Mouse (Mus musculus) CH12.LX (cell line): ENCODE results near the gene Stard10. TPM values are rescaled to one million over a fixed set of nuclear protein-coding genes. Genes with fewer than 3 reads are reported as not detected.
A peak's percentile ranks its signal among the peaks of the same experiment; 100 is the strongest.

ENCODE experiments used
- DNase-seq: peaks from one replicate; pipeline ENCODE4 v3.0.0-alpha.2; 2013; ENCODE audit errors: extremely low read depth
- H3K27ac ChIP-seq: 2 replicates; pipeline ENCODE4 v1.5.1; 2012; ENCODE audit warnings: low read depth, mild to moderate bottlenecking, control low read depth, moderate library complexity; ENCODE audit not compliant: insufficient read depth
- H3K27me3 ChIP-seq: replicated peaks from 2 replicates; pipeline ENCODE3; 2012; ENCODE audit warnings: inconsistent platforms
- H3K36me3 ChIP-seq, 2 experiments: replicated peaks in 1 of 2; 2 replicates each; pipeline versions ENCODE3 to v1.6.1; 2012; ENCODE audit warnings: inconsistent platforms in 1 of 2, low read length in 1 of 2, mild to moderate bottlenecking in 1 of 2, mixed read lengths in 1 of 2, moderate library complexity in 1 of 2; ENCODE audit not compliant: control insufficient read depth in 1 of 2, insufficient read depth in 1 of 2
- H3K4me1 ChIP-seq, 2 experiments: 2 replicates each; pipeline ENCODE4 v1.6.1; 2012; ENCODE audit warnings: inconsistent platforms in 1 of 2, moderate library complexity in 1 of 2; ENCODE audit not compliant: insufficient read depth in 2 of 2, control insufficient read depth in 1 of 2
- H3K4me2 ChIP-seq: 2 replicates; pipeline ENCODE4 v1.6.1; 2012; ENCODE audit warnings: low read depth, mild to moderate bottlenecking, control low read depth; ENCODE audit not compliant: poor library complexity, insufficient read depth, severe bottlenecking
- H3K4me3 ChIP-seq, 3 experiments: fragments of 150-350 bp in 1 of 3; sonication (generic) in 1 of 3; replicated peaks in 1 of 3; 2 replicates each; pipeline versions ENCODE3 to v1.5.1; 2011 to 2012; ENCODE audit warnings: low read depth in 2 of 3, low read length in 2 of 3, mild to moderate bottlenecking in 2 of 3, moderate library complexity in 2 of 3, control low read depth in 1 of 3, improper control_type of control experiment in 1 of 3, inconsistent platforms in 1 of 3, mixed read lengths in 1 of 3; ENCODE audit not compliant: poor library complexity in 1 of 3
- H3K79me2 ChIP-seq: replicated peaks from 2 replicates; pipeline ENCODE4 v1.6.1; 2012; ENCODE audit warnings: mild to moderate bottlenecking, moderate library complexity; ENCODE audit not compliant: control insufficient read depth, poor library complexity, insufficient read depth, severe bottlenecking; ENCODE audit errors: extremely low read depth
- H3K9ac ChIP-seq: 2 replicates; pipeline ENCODE4 v1.6.1; 2012; ENCODE audit warnings: low read depth, mild to moderate bottlenecking, control low read depth, moderate library complexity; ENCODE audit not compliant: insufficient read depth
- H3K9me3 ChIP-seq: replicated peaks from 2 replicates; pipeline ENCODE3; 2012; ENCODE audit warnings: low read length, inconsistent platforms, mixed read lengths
- BHLHE40 ChIP-seq: IDR thresholded peaks from 2 replicates; pipeline ENCODE4 v1.6.1; 2011; ENCODE audit warnings: mild to moderate bottlenecking, low read depth, low read length, improper control_type of control experiment
- CHD1 ChIP-seq: IDR thresholded peaks from 2 replicates; pipeline ENCODE4 v1.6.1; 2012; ENCODE audit warnings: low read depth, low read length, improper control_type of control experiment, inconsistent platforms
- CHD2 ChIP-seq: IDR thresholded peaks from 2 replicates; pipeline ENCODE4 v1.6.1; 2011; ENCODE audit warnings: low read length, improper control_type of control experiment
- CTCF ChIP-seq, 2 experiments: IDR thresholded peaks in 1 of 2; conservative IDR thresholded peaks in 1 of 2; 2 replicates each; pipeline ENCODE4 v1.5.1; 2011 to 2012; ENCODE audit warnings: low read depth in 2 of 2, low read length in 2 of 2, improper control_type of control experiment in 1 of 2, inconsistent platforms in 1 of 2, mild to moderate bottlenecking in 1 of 2, moderate library complexity in 1 of 2
- E2F4 ChIP-seq: IDR thresholded peaks from 2 replicates; pipeline ENCODE4 v1.6.1; 2011; ENCODE audit warnings: low read depth, low read length, improper control_type of control experiment; ENCODE audit not compliant: insufficient replicate concordance
- ETS1 ChIP-seq: conservative IDR thresholded peaks from 2 replicates; pipeline ENCODE4 v1.6.1; 2012; ENCODE audit warnings: low read depth, mild to moderate bottlenecking, inconsistent platforms, low read length, improper control_type of control experiment, moderate library complexity
- GABPA ChIP-seq: IDR thresholded peaks from 2 replicates; pipeline ENCODE4 v1.6.1; 2012; ENCODE audit warnings: low read depth, low read length, improper control_type of control experiment, inconsistent platforms; ENCODE audit not compliant: insufficient replicate concordance
- HCFC1 ChIP-seq: IDR thresholded peaks from 2 replicates; pipeline ENCODE4 v1.6.1; 2012; ENCODE audit warnings: low read depth, mild to moderate bottlenecking, inconsistent platforms, low read length, improper control_type of control experiment
- IRF4 ChIP-seq: IDR thresholded peaks from 2 replicates; pipeline ENCODE4 v1.6.1; 2014; ENCODE audit warnings: low read depth, mild to moderate bottlenecking, inconsistent platforms, low read length, improper control_type of control experiment
- JUN ChIP-seq: IDR thresholded peaks from 2 replicates; pipeline ENCODE4 v1.6.1; 2011; ENCODE audit warnings: low read depth, mild to moderate bottlenecking, low read length, improper control_type of control experiment, moderate library complexity; ENCODE audit not compliant: insufficient read depth
- JUND ChIP-seq: conservative IDR thresholded peaks from 2 replicates; pipeline ENCODE4 v1.6.1; 2011; ENCODE audit warnings: low read depth, low read length, improper control_type of control experiment
- MAFK ChIP-seq: IDR thresholded peaks from 2 replicates; pipeline ENCODE4 v1.6.1; 2011; ENCODE audit warnings: low read length, improper control_type of control experiment; ENCODE audit not compliant: insufficient replicate concordance
- MAX ChIP-seq: IDR thresholded peaks from 2 replicates; pipeline ENCODE4 v1.6.1; 2011; ENCODE audit warnings: low read length, improper control_type of control experiment
- MAZ ChIP-seq: IDR thresholded peaks from 2 replicates; pipeline ENCODE4 v1.6.1; 2012; ENCODE audit warnings: low read depth, mild to moderate bottlenecking, inconsistent platforms, low read length, improper control_type of control experiment, moderate library complexity
- MEF2A ChIP-seq: IDR thresholded peaks from 2 replicates; pipeline ENCODE4 v1.6.1; 2014; ENCODE audit warnings: low read depth, mild to moderate bottlenecking, inconsistent platforms, low read length, improper control_type of control experiment, borderline replicate concordance
- MXI1 ChIP-seq: IDR thresholded peaks from 2 replicates; pipeline ENCODE4 v1.6.1; 2011; ENCODE audit warnings: mild to moderate bottlenecking, low read depth, low read length, improper control_type of control experiment
- NELFE ChIP-seq: IDR thresholded peaks from 2 replicates; pipeline ENCODE4 v1.6.1; 2011; ENCODE audit warnings: low read depth, low read length, improper control_type of control experiment
- NRF1 ChIP-seq: IDR thresholded peaks from 2 replicates; pipeline ENCODE4 v1.6.1; 2014; ENCODE audit warnings: low read depth, mild to moderate bottlenecking, inconsistent platforms, low read length, improper control_type of control experiment, moderate library complexity
- PAX5 ChIP-seq: IDR thresholded peaks from 2 replicates; pipeline ENCODE4 v1.6.1; 2012; ENCODE audit warnings: low read length, inconsistent platforms, mixed read lengths
- POLR2A ChIP-seq: IDR thresholded peaks from 2 replicates; pipeline ENCODE4 v1.6.1; 2011; ENCODE audit warnings: low read depth, mild to moderate bottlenecking, improper control_type of control experiment, low read length
- POLR2AphosphoS2 ChIP-seq: IDR thresholded peaks from 2 replicates; pipeline ENCODE4 v1.6.1; 2011; ENCODE audit warnings: low read depth, low read length, improper control_type of control experiment
- RCOR1 ChIP-seq: conservative IDR thresholded peaks from 2 replicates; pipeline ENCODE4 v1.6.1; 2012; ENCODE audit warnings: low read depth, mild to moderate bottlenecking, inconsistent platforms, low read length, improper control_type of control experiment
- SIN3A ChIP-seq: IDR thresholded peaks from 2 replicates; pipeline ENCODE4 v1.6.1; 2012; ENCODE audit warnings: low read length, improper control_type of control experiment, inconsistent platforms
- TCF12 ChIP-seq: IDR thresholded peaks from 2 replicates; pipeline ENCODE4 v1.6.1; 2014; ENCODE audit warnings: low read depth, mild to moderate bottlenecking, inconsistent platforms, low read length, improper control_type of control experiment
- UBTF ChIP-seq: IDR thresholded peaks from 2 replicates; pipeline ENCODE4 v1.6.1; 2012; ENCODE audit warnings: low read depth, mild to moderate bottlenecking, inconsistent platforms, low read length, improper control_type of control experiment, moderate library complexity
- USF1 ChIP-seq: IDR thresholded peaks from 2 replicates; pipeline ENCODE4 v1.6.1; 2014; ENCODE audit warnings: low read depth, mild to moderate bottlenecking, inconsistent platforms, low read length, improper control_type of control experiment
- ZC3H11A ChIP-seq: IDR thresholded peaks from 2 replicates; pipeline ENCODE4 v1.6.1; 2012; ENCODE audit warnings: low read depth, mild to moderate bottlenecking, inconsistent platforms, low read length, improper control_type of control experiment
- ZKSCAN1 ChIP-seq: IDR thresholded peaks from 2 replicates; pipeline ENCODE4 v1.6.1; 2012; ENCODE audit warnings: low read depth, inconsistent platforms, low read length, improper control_type of control experiment, borderline replicate concordance
- dilution Hi-C: fragments of 300-500 bp; cut with MboI; formaldehyde crosslinking; loops from 2 replicates; pipeline ENCODE4 v1.14.3; 2020; ENCODE audit warnings: low sequenced_read_pairs; ENCODE audit not compliant: extremely low pct_unique_long_range_greater_than_20kb, extremely low pct_ligation_motif_present
- in situ Hi-C: fragments of 300-500 bp; cut with MboI; formaldehyde crosslinking; loops from 3 replicates; pipeline ENCODE4 v1.14.3; 2019; ENCODE audit warnings: low sequenced_read_pairs, low pct_ligation_motif_present, low pct_unique_long_range_greater_than_20kb, mixed read lengths
- polyA plus RNA-seq: library from polyadenylated mRNA; unstranded; fragments of >175 nt; gene quantifications from 2 replicates; pipeline ENCODE4 v1.2.1, GENCODE M21; 2012; ENCODE audit warnings: low read depth; ENCODE audit not compliant: insufficient read length
- total RNA-seq, 2 experiments: library from RNA; depleted of rRNA; stranded (reverse); fragments of 300-350 nt in 1 of 2; fragments of >200 nt in 1 of 2; gene quantifications; 2 replicates each; pipeline ENCODE4 v1.2.3; 2012 to 2014

Gene Stard10
- total and polyA plus RNA-seq, 3 experiments, result 2.4 to 12.7 (median 6.7) TPM

DNA sequence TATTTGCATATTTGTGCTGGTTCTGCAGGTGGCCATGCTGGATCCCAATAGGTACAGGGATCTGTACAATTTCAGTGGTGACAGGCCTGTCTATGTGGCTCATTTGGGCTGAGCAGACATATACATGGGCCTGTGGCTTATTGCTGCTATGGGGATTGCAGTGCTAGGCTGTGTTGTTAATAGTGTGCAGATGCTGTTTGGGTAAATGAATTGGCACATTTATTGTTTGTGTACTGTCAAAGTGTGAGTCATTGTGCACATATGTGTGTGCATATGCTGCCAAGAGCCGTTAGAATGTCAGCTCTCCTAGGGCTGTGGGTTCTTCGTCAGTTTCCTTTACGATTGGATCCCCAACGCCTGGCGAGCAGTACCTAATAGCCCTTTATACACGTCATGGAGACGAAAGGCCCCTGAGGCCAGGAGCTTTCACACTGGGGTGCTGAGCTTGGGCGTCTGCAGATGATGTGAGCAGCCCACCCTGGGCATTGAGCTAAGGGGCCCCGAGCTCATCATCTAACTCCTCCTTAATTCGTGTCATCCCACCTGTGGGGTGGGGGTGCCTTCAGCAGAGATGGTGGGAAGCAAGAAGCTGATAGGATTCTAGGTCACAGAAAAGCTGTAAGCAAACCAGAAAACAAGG, 59.9 kb downstream of the Stard10 start:
- dilution Hi-C loops, result no loop called here
- Histone ChIP-seq H3K4me3 (no peak overlapping the region), H3K4me1 (peaks cover 23 to 51% of the 10 kb centered on the region in 2 experiments), H3K9me3 (no peaks in the 10 kb centered on the region), H3K9ac (peak overlapping the region; percentile 12; the same call in 1 of the 2 replicates), H3K27ac (peak overlapping the region; percentile 61; the same call in 1 of the 2 replicates), H3K4me2 (no peak overlapping the region), H3K79me2 (peaks cover 6% of the 10 kb centered on the region), H3K27me3 (no peaks in the 10 kb centered on the region), H3K36me3 (peaks cover 14 to 70% of the 10 kb centered on the region in 2 experiments)
- DNase-seq, result no peak
- in situ Hi-C loops, result loop anchor here (10.0 kb wide), 2 partner anchors 312 to 402 kb away; partner anchors contain the start of gene P2ry6
- TF ChIP-seq ETS1 (no peak), POLR2A (no peak), TCF12 (no peak), MXI1 (no peak), MAZ (no peak), IRF4 (no peak), ZC3H11A (no peak), MEF2A (no peak), HCFC1 (no peak), NRF1 (no peak), CHD1 (no peak), CHD2 (no peak), MAX (no peak), UBTF (no peak), CTCF (conservative IDR thresholded peaks at IDR 0.05 in 1 of 2, IDR thresholded peaks at IDR 0.05 in 1 of 2; ENCODE audit: low read depth in 2 of 2, low read length in 2 of 2) (no peak), PAX5 (no peak), NELFE (no peak), E2F4 (no peak)

DNA sequence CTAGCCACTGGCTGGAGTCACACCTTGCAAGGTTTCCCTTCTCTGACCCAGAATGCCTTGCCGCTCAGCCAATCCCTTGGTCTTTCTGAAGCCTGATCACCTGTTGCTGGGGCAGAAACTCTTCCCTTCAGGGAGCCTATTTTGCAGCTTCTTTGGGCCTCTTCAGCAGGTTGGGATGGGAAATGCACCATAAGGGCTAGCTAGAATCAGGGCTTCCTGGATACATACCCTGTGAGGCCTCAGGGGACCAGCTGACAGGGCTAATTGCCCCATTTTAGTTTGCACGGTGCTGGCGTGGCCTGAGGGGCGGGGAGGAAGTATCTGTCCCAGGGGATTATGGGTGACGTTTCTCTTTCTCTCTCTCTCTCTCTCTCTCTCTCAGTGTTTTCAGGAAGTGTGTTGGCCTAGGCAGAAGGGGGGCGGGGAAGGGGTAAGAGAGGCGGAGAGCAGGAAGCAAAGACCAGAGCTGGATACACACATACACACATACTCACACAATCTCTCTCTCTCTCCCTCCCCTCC, 60.9 kb downstream of the Stard10 start:
- peak overlapping the region; percentile 51 to 90 (median 60) for H3K4me3 ChIP-seq
- H3K27me3 ChIP-seq, result no peaks in the 10 kb centered on the region
- H3K4me1 ChIP-seq, result peaks cover 32 to 61% of the 10 kb centered on the region in 2 experiments
- no peaks in the 10 kb centered on the region for H3K9me3 ChIP-seq
- H3K4me2 ChIP-seq, result peak overlapping the region; percentile 74
- dilution Hi-C loops, result no loop called here
- peak; percentile 96 for DNase-seq
- peaks cover 13 to 65% of the 10 kb centered on the region in 2 experiments for H3K36me3 ChIP-seq
- peaks cover 6% of the 10 kb centered on the region for H3K79me2 ChIP-seq
- in situ Hi-C loops, result loop anchor here (10.0 kb wide), 2 partner anchors 313 to 403 kb away; partner anchors contain the start of gene P2ry6
- H3K9ac ChIP-seq, result peak overlapping the region; percentile 93
- H3K27ac ChIP-seq, result peak overlapping the region; percentile 61
- TF ChIP-seq CHD1 (no peak), MAX (peak; percentile 81), SIN3A (peak; percentile 96), RCOR1 (0 out of 2 replicates have a peak, but pooled peaks have one; percentile 37), POLR2AphosphoS2 (0 out of 2 replicates have a peak, but pooled peaks have one; percentile 31), BHLHE40 (peak; percentile 56), NELFE (peak; percentile 42; the same call in 1 of the 2 replicates), GABPA (no peak), MEF2A (peak; percentile 74; the same call in 1 of the 2 replicates), JUN (peak; percentile 61), ZKSCAN1 (no peak; the same call in 1 of the 2 replicates), IRF4 (peak; percentile 81), USF1 (no peak), PAX5 (no peak), CTCF (conservative IDR thresholded peaks at IDR 0.05 in 1 of 2, IDR thresholded peaks at IDR 0.05 in 1 of 2; ENCODE audit: low read depth in 2 of 2, low read length in 2 of 2) (no peak), MAFK (peak; percentile 47; the same call in 1 of the 2 replicates), ZC3H11A (no peak), UBTF (no peak), JUND (peak; percentile 69; the same call in 1 of the 2 replicates), HCFC1 (peak; percentile 77), POLR2A (peak; percentile 42; the same call in 1 of the 2 replicates)
